Comparison of ENCODE assay signal across 8 mouse cellular contexts in the genomic region with DNA sequence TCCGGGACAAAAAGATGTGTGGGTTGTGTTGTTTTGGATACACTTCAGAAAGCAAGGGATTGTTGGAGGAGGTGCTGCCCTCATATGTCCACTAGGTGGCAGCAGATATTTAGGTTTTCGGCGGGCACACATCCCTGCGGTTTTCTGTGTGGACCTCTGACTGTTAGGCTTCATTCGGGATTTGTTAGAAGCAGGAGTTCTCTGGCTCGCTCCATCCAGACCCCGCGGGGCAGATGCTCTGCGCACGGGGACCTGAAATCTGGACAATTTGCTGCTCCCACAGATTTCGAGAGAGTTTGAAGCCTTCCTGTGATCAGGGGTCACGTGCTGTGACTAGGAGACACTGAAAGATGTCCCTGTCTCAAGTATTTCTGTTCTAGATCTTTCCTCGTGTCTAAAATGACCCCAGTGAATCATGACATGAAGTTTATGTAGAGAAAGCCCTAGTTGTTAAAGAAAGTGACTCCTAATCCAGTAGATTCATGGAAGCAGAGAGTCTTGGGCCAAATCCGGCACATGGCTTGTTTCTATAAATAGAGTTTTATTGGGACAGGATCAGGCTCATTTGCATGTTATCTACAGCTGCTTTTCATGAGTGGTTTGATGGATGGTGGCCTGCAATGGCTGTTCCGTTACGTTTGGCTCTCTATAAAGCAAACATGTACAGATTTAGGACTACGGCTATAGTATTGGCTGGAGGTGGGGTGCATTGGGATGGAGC. TPM values are rescaled to one million over a fixed set of nuclear protein-coding genes. Genes with fewer than 3 reads are reported as not detected.
A peak's percentile ranks its signal among the peaks of the same experiment; 100 is the strongest.
DNase-seq lines count a peak whose midpoint lies in the region; ATAC-seq and TF ChIP-seq lines count a peak whose summit lies in the region.

No protein-coding gene starts in this region.

- no peak for ATAC-seq in Patski
- no peak for ATAC-seq in hindbrain, embryonic 12.5 days (ENCODE audit: low FRiP score)

- no peaks in the 10 kb centered on the region for H3K9me3 ChIP-seq in hindbrain, embryonic 12.5 days (replicated peaks)

- no peak overlapping the region for H3K27ac ChIP-seq in hindbrain, embryonic 12.5 days

- peaks cover 17% of the 10 kb centered on the region for H3K4me1 ChIP-seq in hindbrain, embryonic 12.5 days

- no peak overlapping the region for H3K9ac ChIP-seq in hindbrain, embryonic 12.5 days

- no peaks in the 10 kb centered on the region for H3K36me3 ChIP-seq in hindbrain, embryonic 12.5 days

- peak; percentile 75 for TF ChIP-seq CTCF in Patski (IDR thresholded peaks at IDR 0.05)

- in situ Hi-C loops in Patski (cut with MboI; ENCODE audit: low pct_unique_long_range_greater_than_20kb), result loop anchor here (5.0 kb wide), 4 partner anchors 121 to 376 kb away; no protein-coding TSS in a partner anchor

- no peak for DNase-seq in Patski (ENCODE audit: low read depth, low spot score)
- peak; percentile 85 to 90 for DNase-seq in cerebellum, postnatal 14 days
- peak; percentile 60 to 72 for DNase-seq in frontal cortex, postnatal 25 days (ENCODE audit: low spot score in 2 of 2)
- DNase-seq in layer of hippocampus, postnatal 25 days (ENCODE audit: extremely low spot score in 1 of 2, low spot score in 1 of 2), result peak; percentile 61 to 71
- peak; percentile 78 for DNase-seq in lung, postnatal 25 days (ENCODE audit: low spot score)
- DNase-seq in retina, adult 2 months (ENCODE audit: low read depth, low spot score), result peak; percentile 49
- DNase-seq in thymus, postnatal 4 days, result peak; percentile 75

- 16% methylated on average over 17 of the region's 17 CpGs for WGBS in hindbrain, embryonic 12.5 days

- POLR2A ChIA-PET in Patski (lab: Charles Lee), result no interaction called here

- H3K4me2 ChIP-seq in hindbrain, embryonic 12.5 days (replicated peaks), result peak overlapping the region; percentile 46

- H3K4me3 ChIP-seq in hindbrain, embryonic 12.5 days, result no peak overlapping the region

- CTCF ChIA-PET in Patski (lab: Charles Lee), result interaction anchor here (0.7 to 1.6 kb wide), 3 partner anchors 10 to 203 kb away, joined by 3 to 6 read pairs (median 3); no protein-coding TSS in a partner anchor

- H3K27me3 ChIP-seq in Patski, result peaks cover 3% of the 10 kb centered on the region
- peaks cover 33% of the 10 kb centered on the region for H3K27me3 ChIP-seq in hindbrain, embryonic 12.5 days

RNA-seq across cellular contexts. Expression of gene Syf2, which starts 15.5 kb away (rescaled TPM):
- polyA plus RNA-seq in Patski (2021), result 73.5 TPM
- polyA plus RNA-seq in hindbrain, embryonic 12.5 days (2016; fragmentation: Nextera tagmentation; extraction: Ambion mirVana), result 77.2 and 80.7 TPM in 2 replicates
- 10 to 100 TPM; 50.7 to 55.3 TPM for total RNA-seq in layer of hippocampus, postnatal 25 days (2021)

RNA-seq across cellular contexts. Expression of gene Rsrp1, which starts 22.8 kb away (rescaled TPM):
- polyA plus RNA-seq in Patski (2021), result 237 TPM
- polyA plus RNA-seq in hindbrain, embryonic 12.5 days (2016; fragmentation: Nextera tagmentation; extraction: Ambion mirVana), result 536 and 591 TPM in 2 replicates
- 100 to 1,000 TPM; 264 to 283 TPM for total RNA-seq in layer of hippocampus, postnatal 25 days (2021)

RNA-seq across cellular contexts. Expression of gene Tmem50a, which starts 31.4 kb away (rescaled TPM):
- 98.5 TPM for polyA plus RNA-seq in Patski (2021)
- 163 and 169 TPM in 2 replicates for polyA plus RNA-seq in hindbrain, embryonic 12.5 days (2016; fragmentation: Nextera tagmentation; extraction: Ambion mirVana)
- 100 to 1,000 TPM; 107 to 122 TPM for total RNA-seq in layer of hippocampus, postnatal 25 days (2021)
